Mouse (Mus musculus) embryonic fibroblast, embryonic 13.5 days (primary cell): Measurements from ENCODE around the gene Syngr4. TPM values are rescaled to one million over a fixed set of nuclear protein-coding genes. Genes with fewer than 3 reads are reported as not detected.

Experiments
- H3K27ac ChIP-seq: 2 replicates; pipeline ENCODE4 v1.5.1; 2012; ENCODE audit warnings: low read length, control low read depth, inconsistent platforms; ENCODE audit not compliant: insufficient read depth
- H3K4me1 ChIP-seq: 2 replicates; pipeline ENCODE4 v1.6.1; 2011; ENCODE audit warnings: low read length; ENCODE audit not compliant: control insufficient read depth, insufficient read depth
- H3K4me3 ChIP-seq: 2 replicates; pipeline ENCODE4 v1.5.1; 2011; ENCODE audit warnings: mild to moderate bottlenecking, control low read depth, low read length; ENCODE audit not compliant: insufficient read depth
- CTCF ChIP-seq: IDR thresholded peaks from 2 replicates; pipeline ENCODE4 v1.5.1; 2011; ENCODE audit warnings: mild to moderate bottlenecking, control low read depth, low read length, moderate library complexity, borderline replicate concordance; ENCODE audit not compliant: insufficient read depth
- POLR2A ChIP-seq: IDR thresholded peaks from 2 replicates; pipeline ENCODE4 v1.6.1; 2011; ENCODE audit warnings: low read depth, mild to moderate bottlenecking, control low read depth, low read length, moderate library complexity
- polyA plus RNA-seq: library from polyadenylated mRNA; stranded (reverse); fragments of >200 nt; gene quantifications from 2 replicates; pipeline ENCODE4 v1.2.4, GENCODE M21; 2011; ENCODE audit warnings: low read depth; ENCODE audit not compliant: missing spikeins, insufficient read length

Gene Syngr4
- polyA plus RNA-seq, 1 experiment: not detected

DNA sequence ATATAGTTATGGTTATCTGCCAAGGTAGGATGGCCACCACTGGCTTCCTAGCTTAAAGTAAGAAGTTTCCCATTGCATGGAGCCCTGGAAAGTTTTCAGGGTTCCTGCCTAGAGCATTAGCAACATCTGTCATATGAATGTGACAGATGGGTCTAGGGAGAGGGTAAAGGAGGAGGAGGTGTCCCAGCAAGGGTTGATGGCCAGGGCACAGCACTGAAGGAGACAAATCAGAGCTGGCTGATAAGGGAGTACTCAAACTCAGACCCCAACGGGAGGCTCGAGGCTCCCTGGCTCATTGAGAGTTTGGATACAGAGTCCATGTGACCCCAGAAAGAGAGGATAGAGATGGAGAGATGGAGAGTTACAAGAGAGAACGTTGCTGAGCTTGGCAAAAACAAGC, 45.9 kb downstream of the Syngr4 start:
- H3K4me1 ChIP-seq: no peaks in the 10 kb centered on the region
- TF ChIP-seq POLR2A (no peak), CTCF (no peak)
- H3K4me3 ChIP-seq: no peak overlapping the region
- H3K27ac ChIP-seq: no peak overlapping the region

GRCm38 (mm10) chr7:45848447-45849027, 48.0 kb downstream of the Syngr4 start:
- H3K4me3 ChIP-seq: no peak overlapping the region
- no peaks in the 10 kb centered on the region for H3K4me1 ChIP-seq
- H3K27ac ChIP-seq: no peak overlapping the region
- no peak for TF ChIP-seq POLR2A
- no peak for TF ChIP-seq CTCF

- Histone ChIP-seq H3K4me3 (no peak overlapping the region), H3K27ac (no peak overlapping the region)
- TF ChIP-seq CTCF (no peak), POLR2A (no peak)
Measured at GRCm38 (mm10) chr7:45842950-45843744, 53.4 kb downstream of the Syngr4 start.

More at GRCm38 (mm10) chr7:45842950-45843744, 53.4 kb downstream of the Syngr4 start:
- H3K4me1 ChIP-seq: no peaks in the 10 kb centered on the region

Other genes starting within 250 kb of the Syngr4 start
- not detected in 2 replicates for gene Fut2, start 230.3 kb downstream of the Syngr4 start, polyA plus RNA-seq
- gene Ntn5, start 212.7 kb downstream of the Syngr4 start, polyA plus RNA-seq: 0.58 TPM in 1 of 2 replicates, not detected in the other
- 0.21 TPM in 1 of 2 replicates, not detected in the other for gene Sec1, start 202.3 kb downstream of the Syngr4 start, polyA plus RNA-seq
- 6.6 and 6.8 TPM in 2 replicates for gene Car11, start 196.9 kb downstream of the Syngr4 start, polyA plus RNA-seq
- gene Dbp, start 191.6 kb downstream of the Syngr4 start, polyA plus RNA-seq: 15.9 and 17.0 TPM in 2 replicates
- 1,118 and 1,143 TPM in 2 replicates for gene Rpl18, start 181.3 kb downstream of the Syngr4 start, polyA plus RNA-seq
- 19.0 and 19.1 TPM in 2 replicates for gene Sphk2, start 178.7 kb downstream of the Syngr4 start, polyA plus RNA-seq
- not detected in 2 replicates for gene Fam83e, start 175.5 kb downstream of the Syngr4 start, polyA plus RNA-seq
- gene Spaca4, start 170.9 kb downstream of the Syngr4 start, polyA plus RNA-seq: not detected in 2 replicates
- 5.5 and 8.7 TPM in 2 replicates for gene Lmtk3, start 113.0 kb downstream of the Syngr4 start, polyA plus RNA-seq
- gene Sult2b1, start 112.0 kb downstream of the Syngr4 start, polyA plus RNA-seq: 0.44 TPM in 1 of 2 replicates, not detected in the other
- 63.7 and 69.6 TPM in 2 replicates for gene Cyth2, start 82.1 kb downstream of the Syngr4 start, polyA plus RNA-seq
- not detected in 2 replicates for gene Kcnj14, start 71.9 kb downstream of the Syngr4 start, polyA plus RNA-seq
- 13.5 and 17.6 TPM in 2 replicates for gene Grwd1, start 65.8 kb downstream of the Syngr4 start, polyA plus RNA-seq
- 283 and 303 TPM in 2 replicates for gene Kdelr1, start 23.9 kb downstream of the Syngr4 start, polyA plus RNA-seq
- gene Grin2d, start 18.3 kb downstream of the Syngr4 start, polyA plus RNA-seq: 1.8 and 2.1 TPM in 2 replicates
- 18.0 and 21.2 TPM in 2 replicates for gene Tmem143, start 227 bp upstream of the Syngr4 start, polyA plus RNA-seq
- gene Emp3, start 24.7 kb upstream of the Syngr4 start, polyA plus RNA-seq: 373 and 394 TPM in 2 replicates
- gene Ccdc114, start 27.4 kb upstream of the Syngr4 start, polyA plus RNA-seq: 0.73 and 1.1 TPM in 2 replicates
- 0.14 TPM in 1 of 2 replicates, not detected in the other for gene Abcc6, start 133.6 kb upstream of the Syngr4 start, polyA plus RNA-seq
- 52.2 and 80.0 TPM in 2 replicates for gene Nomo1, start 137.0 kb upstream of the Syngr4 start, polyA plus RNA-seq
- gene Kcnj11, start 204.1 kb upstream of the Syngr4 start, polyA plus RNA-seq: not detected in 2 replicates